Mouse (Mus musculus) frontal cortex, postnatal 14 days (tissue): ENCODE data around the gene Tcl1b4.
A peak's percentile ranks its signal among the peaks of the same experiment; 100 is the strongest.
"Not testable (repeated sequence)": the region's sequence is repeated elsewhere in the genome, so short reads cannot be mapped to it uniquely, and the experiment has no call there.

Experiments used
- DNase-seq, 2 experiments: peaks; one replicate each; pipeline ENCODE4 v3.0.0; 2022; ENCODE audit warnings: low spot score in 2 of 2

Tcl1b4 gene

GRCm38 (mm10) chr12:105201657-105202056 lies at the start of gene Tcl1b4:
TSS of gene Tcl1b4 (plus strand) at chr12:105201957.
- DNase-seq: not testable (repeated sequence)

GRCm38 (mm10) chr12:105155286-105155685 lies 46.5 kb upstream of the Tcl1b4 start:
- DNase-seq: peak in 1 of 2 experiments; percentile 4

- no peak for DNase-seq
Observed at GRCm38 (mm10) chr12:105158842-105159241, 42.9 kb upstream of the Tcl1b4 start.

GRCm38 (mm10) chr12:105159390-105159789 lies 42.4 kb upstream of the Tcl1b4 start, which contains the start of gene Tcl1b1:
TSS of gene Tcl1b1 (plus strand) at chr12:105159690.
- DNase-seq: no peak

GRCm38 (mm10) chr12:105166734-105167133 lies 35.0 kb upstream of the Tcl1b4 start:
- no peak for DNase-seq

- no peak for DNase-seq
Observed at GRCm38 (mm10) chr12:105173366-105173765, 28.4 kb upstream of the Tcl1b4 start.

- peak; percentile 8 to 37 for DNase-seq
Observed at GRCm38 (mm10) chr12:105174318-105174717, 27.4 kb upstream of the Tcl1b4 start.

- not testable (repeated sequence) for DNase-seq
Observed at GRCm38 (mm10) chr12:105176044-105176443, 25.7 kb upstream of the Tcl1b4 start, which contains the start of gene Tcl1b5. TSS of gene Tcl1b5 (plus strand) at chr12:105176344.

GRCm38 (mm10) chr12:105181040-105181644 lies 20.6 kb upstream of the Tcl1b4 start:
- DNase-seq: not testable (repeated sequence)

GRCm38 (mm10) chr12:105188980-105189379 lies 12.8 kb upstream of the Tcl1b4 start:
- DNase-seq: not testable (repeated sequence)

- DNase-seq: not testable (repeated sequence)
Observed at GRCm38 (mm10) chr12:105190743-105191142, 11.0 kb upstream of the Tcl1b4 start, which contains the start of gene Tcl1b3. TSS of gene Tcl1b3 (plus strand) at chr12:105191043.

- DNase-seq: not testable (repeated sequence)
Observed at GRCm38 (mm10) chr12:105199684-105200497, 1.9 kb upstream of the Tcl1b4 start.

GRCm38 (mm10) chr12:105207071-105207470 lies 5.3 kb downstream of the Tcl1b4 start:
- no peak for DNase-seq

- DNase-seq: no peak
Observed at GRCm38 (mm10) chr12:105208441-105208840, 6.7 kb downstream of the Tcl1b4 start.

GRCm38 (mm10) chr12:105209231-105209630 lies 7.5 kb downstream of the Tcl1b4 start:
- no peak for DNase-seq

GRCm38 (mm10) chr12:105217101-105217760 lies 15.5 kb downstream of the Tcl1b4 start:
- DNase-seq: no peak

GRCm38 (mm10) chr12:105222601-105223319 lies 21.0 kb downstream of the Tcl1b4 start, which contains the start of gene Tcl1:
TSS of gene Tcl1 (minus strand) at chr12:105222793.
- no peak for DNase-seq

- no peak for DNase-seq
Observed at GRCm38 (mm10) chr12:105224621-105225320, 23.0 kb downstream of the Tcl1b4 start.

GRCm38 (mm10) chr12:105234362-105234761 lies 32.6 kb downstream of the Tcl1b4 start:
- no peak for DNase-seq

- no peak for DNase-seq
Observed at GRCm38 (mm10) chr12:105235091-105235490, 33.3 kb downstream of the Tcl1b4 start.

- no peak for DNase-seq
Observed at GRCm38 (mm10) chr12:105239060-105239459, 37.3 kb downstream of the Tcl1b4 start.
